Mouse (Mus musculus): ENCODE data around the gene 4933427D14Rik.
"Not testable (repeated sequence)": the region's sequence is repeated elsewhere in the genome, so short reads cannot be mapped to it uniquely, and the experiment has no call there.

4933427D14Rik gene

GRCm38 (mm10) chr11:72205256-72205655 lies 2.0 kb downstream of the 4933427D14Rik start:
- no peak for DNase-seq (ENCODE audit: low read depth, low spot score)

DNA sequence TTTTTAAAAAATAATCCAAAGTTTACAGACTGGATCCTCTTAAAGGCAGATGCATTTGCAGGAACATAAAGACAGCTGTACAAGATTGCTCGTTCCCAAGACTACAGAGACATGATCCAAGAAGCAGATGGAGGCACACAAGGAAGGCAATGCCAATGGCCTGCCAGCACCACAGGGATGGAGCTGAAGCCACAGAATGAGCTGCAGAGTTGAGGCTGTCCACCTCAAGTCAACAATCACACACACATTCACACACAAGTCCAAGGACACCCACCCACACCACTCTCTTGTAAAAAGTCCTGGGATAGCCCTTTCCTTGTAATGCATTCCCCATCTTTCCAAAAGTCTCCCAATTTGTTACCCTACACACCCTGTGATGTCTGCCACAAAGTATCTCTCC lies 3.8 kb downstream of the 4933427D14Rik start:
- DNase-seq (ENCODE audit: low read depth, low spot score), result no peak

DNA sequence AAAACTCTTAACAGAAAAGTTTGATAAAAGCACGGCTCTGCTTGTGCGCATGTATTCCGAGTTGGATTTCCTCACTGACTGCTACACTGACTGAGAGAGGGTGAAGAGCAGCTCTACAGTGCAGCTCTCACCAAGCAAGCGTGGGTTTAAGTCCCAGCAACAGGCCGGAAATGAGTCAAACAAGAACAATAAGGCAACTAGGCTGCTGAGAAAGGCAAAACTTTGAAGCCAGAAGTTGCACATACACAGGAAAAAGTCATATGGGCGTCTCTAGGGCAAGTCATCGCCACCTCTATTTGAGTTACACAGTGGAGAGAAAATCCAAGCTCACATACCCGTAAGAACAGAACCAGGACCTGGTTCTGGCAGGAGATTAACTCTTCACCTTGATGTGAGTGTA lies 10.8 kb downstream of the 4933427D14Rik start:
- DNase-seq (ENCODE audit: low read depth, low spot score), result no peak

GRCm38 (mm10) chr11:72194259-72194658 lies 13.0 kb downstream of the 4933427D14Rik start:
- no peak for DNase-seq (ENCODE audit: low read depth, low spot score)

DNA sequence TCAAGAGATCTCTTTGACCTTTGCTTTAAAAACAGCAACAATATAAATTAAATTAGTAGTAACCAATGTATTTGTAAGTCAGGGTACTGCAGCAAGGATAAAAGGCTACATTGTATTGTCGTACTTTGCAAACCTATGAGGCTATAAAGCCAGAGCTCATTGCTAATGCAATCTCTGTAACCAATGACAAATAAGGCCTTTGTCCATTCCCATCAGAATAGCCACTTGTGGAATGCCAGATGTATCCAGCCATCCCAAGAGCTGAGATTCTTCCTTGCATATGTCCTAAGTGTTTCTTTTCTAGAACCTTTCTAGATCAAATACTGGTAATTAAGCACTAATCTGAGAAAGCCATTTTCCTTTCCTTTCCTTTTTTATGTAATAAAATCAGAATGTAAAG lies 16.4 kb downstream of the 4933427D14Rik start:
- no peak for DNase-seq (ENCODE audit: low read depth, low spot score)

GRCm38 (mm10) chr11:72184252-72184651 lies 23.0 kb downstream of the 4933427D14Rik start:
- DNase-seq (ENCODE audit: low read depth, low spot score), result no peak

DNA sequence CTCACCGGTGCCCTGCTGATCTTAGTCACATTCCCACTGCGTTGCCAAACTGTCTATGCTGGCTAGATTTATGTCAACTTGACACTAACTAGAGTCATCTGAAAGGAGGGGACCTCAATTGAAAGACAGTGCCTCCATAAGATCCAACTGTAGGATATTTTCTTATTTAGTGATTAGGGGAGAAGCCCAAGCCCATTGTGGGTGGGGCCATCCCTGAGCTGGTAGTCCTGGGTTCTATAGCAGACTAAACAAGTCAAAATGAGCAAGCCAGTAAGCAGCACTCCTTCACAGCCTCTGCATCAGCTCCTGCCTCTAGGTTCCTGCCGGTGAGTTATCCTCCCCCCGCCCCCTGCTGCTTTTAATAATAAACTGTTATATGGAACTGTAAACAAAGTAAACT lies 26.1 kb downstream of the 4933427D14Rik start:
- DNase-seq (ENCODE audit: low read depth, low spot score), result no peak

GRCm38 (mm10) chr11:72180556-72180955 lies 26.7 kb downstream of the 4933427D14Rik start:
- DNase-seq (ENCODE audit: low read depth, low spot score), result no peak

DNA sequence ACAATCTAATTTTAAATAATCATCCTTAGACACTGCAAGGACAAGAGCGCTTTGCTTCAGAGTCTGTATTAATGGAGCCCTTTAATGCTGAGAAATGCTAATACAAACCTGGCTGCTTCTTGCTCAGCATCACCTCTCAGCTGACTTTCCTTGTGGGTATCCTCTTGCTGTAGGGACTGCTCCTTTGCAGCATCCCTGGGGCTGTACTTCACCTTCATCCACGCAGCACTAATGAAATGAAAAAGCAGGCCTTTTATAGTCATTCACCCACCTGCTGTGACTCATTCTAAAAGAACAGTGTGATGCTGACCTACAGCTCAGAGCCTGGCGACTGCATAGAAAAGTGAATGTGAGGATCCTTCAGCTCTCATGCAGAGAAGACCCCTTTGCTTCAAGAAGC lies 30.7 kb downstream of the 4933427D14Rik start:
- DNase-seq (ENCODE audit: low read depth, low spot score), result peak; percentile 77

- DNase-seq (ENCODE audit: low read depth, low spot score), result no peak
Observed at GRCm38 (mm10) chr11:72175966-72176365, 31.3 kb downstream of the 4933427D14Rik start.

DNA sequence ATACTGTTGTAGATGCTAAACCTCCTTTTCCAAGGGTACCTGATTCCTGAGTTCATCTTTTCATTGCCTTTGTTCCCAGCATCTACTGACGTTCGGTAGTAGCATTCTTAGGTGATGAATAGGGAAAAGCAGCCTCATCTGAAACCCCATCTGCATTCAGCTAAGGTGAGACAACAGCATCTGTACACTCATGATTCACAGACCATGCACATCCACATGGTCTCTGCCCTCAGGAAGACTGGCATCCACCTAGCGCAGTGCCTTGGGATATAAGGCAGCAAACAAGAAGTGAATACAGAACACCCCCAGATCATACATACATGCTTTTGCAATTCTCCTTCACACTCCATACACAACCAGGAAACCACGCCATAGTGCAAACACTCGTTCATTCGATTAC lies 32.5 kb downstream of the 4933427D14Rik start:
- no peak for DNase-seq (ENCODE audit: low read depth, low spot score)

- DNase-seq (ENCODE audit: low read depth, low spot score), result no peak
Observed at GRCm38 (mm10) chr11:72173506-72173905, 33.8 kb downstream of the 4933427D14Rik start.

DNA sequence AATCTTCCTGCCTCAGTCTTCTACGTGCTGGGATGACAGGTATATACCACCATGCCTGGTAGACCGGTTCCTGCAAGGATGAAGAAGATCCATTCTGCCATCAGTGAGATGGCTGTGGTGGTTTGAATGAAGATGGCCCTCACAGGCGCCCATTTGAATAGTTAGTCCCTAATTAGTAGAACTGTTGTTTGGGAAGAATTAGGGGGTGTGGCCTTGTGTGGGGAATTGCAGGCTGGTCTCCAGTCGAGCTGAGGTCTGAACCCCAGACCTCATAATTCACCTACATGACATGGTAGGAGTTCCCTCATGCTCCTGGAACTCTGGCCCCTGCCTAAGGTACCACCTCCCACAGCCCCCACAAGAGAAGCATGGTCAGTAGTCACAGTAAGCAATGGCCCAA lies 35.4 kb downstream of the 4933427D14Rik start:
- DNase-seq (ENCODE audit: low read depth, low spot score), result not testable (repeated sequence)

- no peak for DNase-seq (ENCODE audit: low read depth, low spot score)
Observed at GRCm38 (mm10) chr11:72169871-72170270, 37.4 kb downstream of the 4933427D14Rik start.

- no peak for DNase-seq (ENCODE audit: low read depth, low spot score)
Observed at GRCm38 (mm10) chr11:72163198-72163597, 44.1 kb downstream of the 4933427D14Rik start.

GRCm38 (mm10) chr11:72156624-72157023 lies 50.6 kb downstream of the 4933427D14Rik start:
- DNase-seq (ENCODE audit: low read depth, low spot score), result no peak

DNA sequence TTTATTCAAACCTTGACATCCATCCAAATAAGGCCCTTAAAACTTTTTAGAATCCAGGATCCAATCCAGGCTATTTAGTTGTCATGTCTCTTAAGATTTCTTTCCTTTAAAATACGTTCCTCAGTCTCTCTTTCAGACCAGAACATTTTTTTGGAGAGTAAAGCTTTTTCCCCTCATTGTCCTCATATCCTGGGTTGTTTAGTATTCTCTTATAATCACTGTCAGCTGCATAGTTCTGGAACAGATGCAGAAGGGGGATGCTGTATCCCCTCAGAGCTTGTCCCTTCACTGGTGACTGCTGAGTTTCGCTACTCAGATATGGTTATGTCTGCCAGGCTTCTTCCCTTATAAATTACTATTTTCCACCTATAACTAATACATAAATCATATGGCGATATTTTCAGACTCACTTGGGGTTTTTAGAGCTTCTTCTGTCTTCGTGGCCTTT lies 51.3 kb downstream of the 4933427D14Rik start:
- no peak for DNase-seq (ENCODE audit: low read depth, low spot score)

- no peak for DNase-seq (ENCODE audit: low read depth, low spot score)
Observed at GRCm38 (mm10) chr11:72155186-72155980, 51.9 kb downstream of the 4933427D14Rik start.

GRCm38 (mm10) chr11:72153122-72153862 lies 54.0 kb downstream of the 4933427D14Rik start:
- DNase-seq (ENCODE audit: low read depth, low spot score), result no peak

DNA sequence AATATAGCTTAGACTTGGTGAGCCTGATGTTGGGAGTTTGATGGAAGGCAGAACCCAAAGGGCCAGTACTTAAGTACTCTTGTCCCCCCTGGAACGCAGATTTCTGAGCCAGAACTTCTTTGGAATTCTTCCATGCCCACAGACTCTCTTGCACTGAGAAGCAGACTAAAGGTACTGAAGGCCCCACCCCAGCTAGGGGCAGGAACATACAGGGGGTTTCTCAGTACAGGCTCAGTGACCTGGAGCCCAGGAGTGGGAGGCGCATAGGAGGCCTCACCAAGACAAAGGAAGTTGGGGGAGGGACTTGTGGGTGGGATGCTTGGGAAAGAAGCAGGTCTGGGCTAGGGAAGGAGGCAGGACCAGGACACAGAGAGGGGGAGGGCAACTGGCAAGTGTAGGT lies 56.1 kb downstream of the 4933427D14Rik start:
- peak; percentile 43 for DNase-seq (ENCODE audit: low read depth, low spot score)

DNA sequence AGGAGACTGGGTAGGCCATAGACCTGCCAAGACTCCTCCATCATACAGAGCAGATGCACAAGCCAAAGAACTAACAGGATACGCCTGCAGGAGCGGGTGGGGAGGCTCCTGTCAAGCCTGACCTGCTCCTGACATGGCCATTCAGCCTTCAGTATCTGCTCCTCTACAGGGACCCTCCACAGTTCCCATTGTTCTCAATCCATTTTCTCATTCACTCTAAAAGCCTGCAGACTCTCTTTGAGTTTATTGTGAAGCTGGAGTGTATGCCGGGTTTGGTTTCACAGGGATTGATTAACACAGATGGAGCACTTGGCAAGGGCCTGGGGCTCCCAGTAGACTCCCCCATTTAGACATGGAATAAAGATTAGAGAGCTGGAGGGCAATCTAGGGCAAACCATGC lies 59.3 kb downstream of the 4933427D14Rik start:
- DNase-seq (ENCODE audit: low read depth, low spot score), result no peak

DNA sequence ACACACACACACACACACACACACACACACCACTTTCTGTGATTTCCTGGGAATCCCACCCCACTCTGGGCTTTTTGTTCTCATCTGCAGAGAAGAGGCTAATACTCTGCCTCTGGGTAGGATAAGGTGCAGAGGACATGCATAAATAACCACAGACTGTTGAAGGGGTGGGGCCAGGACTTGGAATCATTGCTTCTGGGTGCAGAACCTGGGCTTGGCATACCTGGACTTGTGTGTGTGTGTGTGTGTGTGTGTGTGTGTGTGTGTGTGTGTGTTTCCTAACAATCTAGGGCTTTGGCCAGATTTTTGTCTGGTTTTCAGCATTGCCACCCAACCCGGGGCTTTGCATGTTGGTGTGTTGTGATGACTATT lies 61.4 kb downstream of the 4933427D14Rik start:
- DNase-seq (ENCODE audit: low read depth, low spot score), result no peak

Data from ZHBTc4 (cell line).